Mouse (Mus musculus): ENCODE measurements around the gene Uqcr11.

- TF ChIP-seq POLR2A (IDR thresholded peaks at IDR 0.05; ENCODE audit: borderline replicate concordance, insufficient read depth, low read length) (no peak), CTCF (IDR thresholded peaks at IDR 0.05; ENCODE audit: borderline replicate concordance, insufficient read depth, low read depth, low read length) (no peak)
Observed at GRCm38 (mm10) chr10:80454781-80455180, 48.2 kb upstream of the Uqcr11 start.
